Mouse (Mus musculus) limb, embryonic 14.5 days (tissue): ENCODE measurements around the gene S100a3. TPM values are rescaled to one million over a fixed set of nuclear protein-coding genes. Genes with fewer than 3 reads are reported as not detected.
A peak's percentile ranks its signal among the peaks of the same experiment; 100 is the strongest.

Experiments used
- ATAC-seq: fragments of 200-750 bp; cut with Nextera tagmentation; 2 replicates; pipeline ENCODE4 v1.8.0; 2017; ENCODE audit warnings: low read depth, moderate number of reproducible peaks, moderate TSS enrichment; ENCODE audit not compliant: low FRiP score
- DNase-seq: peaks from one replicate; pipeline ENCODE4 v3.0.0-alpha.2; 2015; ENCODE audit warnings: low spot score
- H3K27ac ChIP-seq: fragments of 300-500 bp; sonication (generic); replicated peaks from 2 replicates; pipeline ENCODE4 v1.5.1; 2014; ENCODE audit warnings: low read depth, mild to moderate bottlenecking, low read length, moderate library complexity, mixed read lengths
- H3K27me3 ChIP-seq: fragments of 300-500 bp; sonication (generic); 2 replicates; pipeline ENCODE4 v1.6.1; 2014; ENCODE audit warnings: low read length, mixed read lengths; ENCODE audit not compliant: control insufficient read depth, insufficient read depth
- H3K36me3 ChIP-seq: fragments of 300-500 bp; sonication (generic); 2 replicates; pipeline ENCODE4 v1.6.1; 2014; ENCODE audit warnings: mild to moderate bottlenecking, low read length, moderate library complexity, mixed read lengths; ENCODE audit not compliant: control insufficient read depth, insufficient read depth
- H3K4me1 ChIP-seq: fragments of 300-500 bp; sonication (generic); 2 replicates; pipeline ENCODE4 v1.6.1; 2014; ENCODE audit warnings: antibody characterized with exemption, low read length, mixed read lengths; ENCODE audit not compliant: control insufficient read depth, insufficient read depth
- H3K4me2 ChIP-seq: fragments of 300-500 bp; sonication (generic); replicated peaks from 2 replicates; pipeline ENCODE4 v1.6.1; 2014; ENCODE audit warnings: low read depth, mild to moderate bottlenecking, low read length, moderate library complexity; ENCODE audit not compliant: severe bottlenecking
- H3K4me3 ChIP-seq: fragments of 300-500 bp; sonication (generic); replicated peaks from 2 replicates; pipeline ENCODE4 v1.5.1; 2014; ENCODE audit warnings: low read length
- H3K9ac ChIP-seq: fragments of 300-500 bp; sonication (generic); 2 replicates; pipeline ENCODE4 v1.6.1; 2014; ENCODE audit warnings: mild to moderate bottlenecking, low read depth, low read length, moderate library complexity; ENCODE audit not compliant: severe bottlenecking
- H3K9me3 ChIP-seq: fragments of 300-500 bp; sonication (generic); 2 replicates; pipeline ENCODE4 v1.6.1; 2016; ENCODE audit warnings: low read length; ENCODE audit not compliant: control insufficient read depth
- POLR2A ChIP-seq: fragments of 200-500 bp; IDR thresholded peaks from 2 replicates; pipeline ENCODE4 v1.8.0; 2012; ENCODE audit warnings: inconsistent platforms, mild to moderate bottlenecking, moderate library complexity, borderline replicate concordance; ENCODE audit not compliant: insufficient read depth, insufficient read length; ENCODE audit errors: extremely low read depth
- WGBS: fragments of 180-500 bp; shearing (Covaris S2); extraction: QIAGEN DNeasy Blood & Tissue Kit; methylation state at CpG from one replicate; pipeline ENCODE4 v1.1.7; 2014; 5-methylcytosine and 5-hydroxymethylcytosine counted together
- polyA plus RNA-seq, 2 experiments: library from polyadenylated mRNA; depleted of rRNA in 1 of 2; stranded (reverse) in 1 of 2; unstranded in 1 of 2; fragments of >200 nt; fragmentation: Nextera tagmentation in 1 of 2; extraction: Ambion mirVana in 1 of 2; gene quantifications; 2 replicates each; pipeline versions ENCODE4 v1.2.1 to v1.2.3; 2012 to 2014

S100a3 gene
- polyA plus RNA-seq, 2 experiments = 0.92 to 1.1 TPM

- no peaks in the 10 kb centered on the region for H3K9me3 ChIP-seq
- no peak for TF ChIP-seq POLR2A
- H3K9ac ChIP-seq = no peak overlapping the region
- no peak overlapping the region for H3K4me3 ChIP-seq
- ATAC-seq (no peak), DNase-seq (no peak)
- H3K4me2 ChIP-seq = no peak overlapping the region
- WGBS = 18% methylated on average over 3 of the region's 3 CpGs
- H3K27me3 ChIP-seq = no peaks in the 10 kb centered on the region
- peaks cover 12% of the 10 kb centered on the region for H3K4me1 ChIP-seq
- no peaks in the 10 kb centered on the region for H3K36me3 ChIP-seq
- H3K27ac ChIP-seq = no peak overlapping the region
Measured at GRCm38 (mm10) chr3:90583893-90584292, 23.5 kb downstream of the S100a3 start.

GRCm38 (mm10) chr3:90585595-90585994 lies 25.2 kb downstream of the S100a3 start:
- Histone ChIP-seq H3K27me3 (no peaks in the 10 kb centered on the region), H3K4me3 (no peak overlapping the region), H3K4me2 (no peak overlapping the region), H3K27ac (no peak overlapping the region), H3K4me1 (peaks cover 8% of the 10 kb centered on the region), H3K9ac (no peak overlapping the region), H3K36me3 (no peaks in the 10 kb centered on the region), H3K9me3 (no peaks in the 10 kb centered on the region)
- TF ChIP-seq POLR2A = no peak
- 33% methylated on average over 5 of the region's 5 CpGs for WGBS
- peak; percentile 65 for ATAC-seq
- peak; percentile 76 for DNase-seq

GRCm38 (mm10) chr3:90586016-90586643 lies 25.8 kb downstream of the S100a3 start:
- peaks cover 8% of the 10 kb centered on the region for H3K4me1 ChIP-seq
- no peak for DNase-seq
- H3K9me3 ChIP-seq = no peaks in the 10 kb centered on the region
- no peaks in the 10 kb centered on the region for H3K36me3 ChIP-seq
- no peaks in the 10 kb centered on the region for H3K27me3 ChIP-seq
- no peak overlapping the region for H3K4me2 ChIP-seq
- no peak for TF ChIP-seq POLR2A
- H3K9ac ChIP-seq = no peak overlapping the region
- H3K4me3 ChIP-seq = no peak overlapping the region
- ATAC-seq = peak; percentile 1; the same call in 1 of the 2 replicates
- H3K27ac ChIP-seq = no peak overlapping the region
- WGBS = 81% methylated on average over 15 of the region's 15 CpGs

GRCm38 (mm10) chr3:90586906-90587305 lies 26.5 kb downstream of the S100a3 start:
- H3K4me1 ChIP-seq = peaks cover 8% of the 10 kb centered on the region
- 50% methylated on average over 10 of the region's 10 CpGs for WGBS
- H3K27ac ChIP-seq = no peak overlapping the region; the same call in 1 of the 2 replicates
- no peaks in the 10 kb centered on the region for H3K36me3 ChIP-seq
- ATAC-seq (no peak), DNase-seq (peak; percentile 10)
- H3K9me3 ChIP-seq = no peaks in the 10 kb centered on the region
- no peak overlapping the region for H3K4me2 ChIP-seq
- no peaks in the 10 kb centered on the region for H3K27me3 ChIP-seq
- no peak overlapping the region for H3K9ac ChIP-seq
- TF ChIP-seq POLR2A = no peak
- no peak overlapping the region for H3K4me3 ChIP-seq

GRCm38 (mm10) chr3:90587361-90588101 lies 27.2 kb downstream of the S100a3 start:
- no peak for TF ChIP-seq POLR2A
- no peak overlapping the region; the same call in 1 of the 2 replicates for H3K27ac ChIP-seq
- no peaks in the 10 kb centered on the region for H3K27me3 ChIP-seq

More at GRCm38 (mm10) chr3:90587361-90588101, 27.2 kb downstream of the S100a3 start:
- ATAC-seq (no peak), DNase-seq (peak; percentile 17)
- Histone ChIP-seq H3K36me3 (no peaks in the 10 kb centered on the region), H3K4me2 (no peak overlapping the region), H3K9me3 (no peaks in the 10 kb centered on the region), H3K4me3 (no peak overlapping the region), H3K4me1 (peaks cover 8% of the 10 kb centered on the region), H3K9ac (no peak overlapping the region)
- WGBS = 87% methylated on average over 14 of the region's 14 CpGs
